Mouse (Mus musculus): ENCODE results near the gene Ube2g2. TPM values are rescaled to one million over a fixed set of nuclear protein-coding genes. Genes with fewer than 3 reads are reported as not detected.

The Ube2g2 gene
- total RNA-seq (2021): 10 to 100 TPM; 42.2 to 44.3 TPM
- long read RNA-seq, experiment 1, transcript Ube2g2-204 (6 exons, 2,031 nt): major isoform, 73 of 85 reads
- long read RNA-seq, experiment 1, partial matches to known transcripts: 4 of 85 reads
- long read RNA-seq, experiment 1, other reads (novel, unspliced or antisense): 4 of 85 reads
- long read RNA-seq, experiment 2, transcript Ube2g2-204 (6 exons, 2,031 nt): major isoform, 111 of 135 reads
- long read RNA-seq, experiment 2, partial matches to known transcripts: 16 of 135 reads
- long read RNA-seq, experiment 2, other reads (novel, unspliced or antisense): 6 of 135 reads

DNA sequence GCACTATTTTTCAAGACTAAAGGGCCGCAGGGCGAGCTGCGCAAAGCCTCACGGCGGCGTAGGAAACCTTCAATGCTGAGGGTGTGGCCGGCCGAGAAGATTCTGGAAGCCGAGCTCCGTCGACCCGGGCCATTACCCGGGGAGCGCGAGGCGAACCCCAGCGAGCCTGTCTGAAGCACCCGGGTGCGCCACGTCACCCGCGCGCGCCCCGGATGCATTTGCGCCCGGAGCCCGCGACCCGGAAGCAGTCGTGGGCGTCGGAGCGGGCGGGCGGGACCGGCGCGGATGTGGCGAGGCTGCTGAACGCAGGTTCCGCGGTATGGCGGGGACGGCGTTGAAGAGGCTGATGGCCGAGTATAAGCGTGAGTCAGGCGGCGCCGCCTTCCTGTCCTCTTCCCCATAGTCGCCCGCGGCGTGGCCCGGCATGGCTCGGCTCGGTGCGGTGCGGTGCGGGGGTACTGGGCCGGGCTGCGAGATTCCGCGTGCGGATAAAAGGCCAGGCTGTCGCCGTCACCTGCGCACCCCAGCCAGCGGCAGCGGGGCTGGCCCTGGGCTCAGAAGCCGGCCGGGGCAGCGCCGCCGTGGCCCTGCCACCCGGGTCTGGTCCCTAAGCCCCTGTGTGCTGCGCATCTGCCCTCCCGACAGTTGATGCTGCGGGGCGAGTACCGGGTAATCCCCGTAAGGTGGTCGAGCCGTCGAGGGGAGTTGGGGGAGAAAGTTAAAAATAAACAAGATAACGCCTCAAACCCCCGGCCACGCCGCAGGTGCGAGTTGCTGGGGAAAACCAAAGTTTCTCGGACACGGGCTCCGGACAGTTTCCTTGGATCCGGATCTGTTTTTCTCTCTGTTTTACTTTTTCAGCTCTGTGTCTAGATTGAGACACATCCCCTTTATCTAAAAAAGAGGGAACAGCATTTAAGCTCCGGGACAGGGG is at the start of gene Ube2g2:
Gene Ube2g2, plus strand, starts transcription at position 221 of the 934 bp plus-strand sequence.
- peak; percentile 87 to 95 for DNase-seq (ENCODE audit: low spot score in 2 of 2)

GRCm38 (mm10) chr10:77573162-77573561 is 48.9 kb upstream of the Ube2g2 start:
- no peak for DNase-seq (ENCODE audit: low spot score in 2 of 2)

- DNase-seq (ENCODE audit: low spot score in 2 of 2): no peak
Measured at GRCm38 (mm10) chr10:77580027-77580920, 41.8 kb upstream of the Ube2g2 start.

DNA sequence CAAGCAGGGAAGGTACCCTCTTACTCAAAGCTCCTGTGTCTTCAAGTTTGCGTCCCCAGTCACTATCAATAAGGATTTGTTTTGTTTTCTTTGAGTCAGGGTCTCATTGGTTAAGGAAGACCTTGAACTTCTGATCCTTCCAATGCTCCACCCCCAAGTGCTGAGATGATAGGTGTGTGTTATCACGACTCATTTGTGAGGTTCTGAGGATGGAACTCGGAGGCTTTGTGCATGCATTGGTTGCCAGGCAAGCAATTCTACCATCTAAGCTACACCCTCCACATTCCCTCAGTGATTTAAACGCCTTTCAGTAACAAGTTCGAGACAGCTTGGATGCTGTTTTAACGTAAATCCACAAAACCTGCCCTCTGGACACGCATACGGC is 41.1 kb upstream of the Ube2g2 start:
- no peak for DNase-seq (ENCODE audit: low spot score in 2 of 2)

DNA sequence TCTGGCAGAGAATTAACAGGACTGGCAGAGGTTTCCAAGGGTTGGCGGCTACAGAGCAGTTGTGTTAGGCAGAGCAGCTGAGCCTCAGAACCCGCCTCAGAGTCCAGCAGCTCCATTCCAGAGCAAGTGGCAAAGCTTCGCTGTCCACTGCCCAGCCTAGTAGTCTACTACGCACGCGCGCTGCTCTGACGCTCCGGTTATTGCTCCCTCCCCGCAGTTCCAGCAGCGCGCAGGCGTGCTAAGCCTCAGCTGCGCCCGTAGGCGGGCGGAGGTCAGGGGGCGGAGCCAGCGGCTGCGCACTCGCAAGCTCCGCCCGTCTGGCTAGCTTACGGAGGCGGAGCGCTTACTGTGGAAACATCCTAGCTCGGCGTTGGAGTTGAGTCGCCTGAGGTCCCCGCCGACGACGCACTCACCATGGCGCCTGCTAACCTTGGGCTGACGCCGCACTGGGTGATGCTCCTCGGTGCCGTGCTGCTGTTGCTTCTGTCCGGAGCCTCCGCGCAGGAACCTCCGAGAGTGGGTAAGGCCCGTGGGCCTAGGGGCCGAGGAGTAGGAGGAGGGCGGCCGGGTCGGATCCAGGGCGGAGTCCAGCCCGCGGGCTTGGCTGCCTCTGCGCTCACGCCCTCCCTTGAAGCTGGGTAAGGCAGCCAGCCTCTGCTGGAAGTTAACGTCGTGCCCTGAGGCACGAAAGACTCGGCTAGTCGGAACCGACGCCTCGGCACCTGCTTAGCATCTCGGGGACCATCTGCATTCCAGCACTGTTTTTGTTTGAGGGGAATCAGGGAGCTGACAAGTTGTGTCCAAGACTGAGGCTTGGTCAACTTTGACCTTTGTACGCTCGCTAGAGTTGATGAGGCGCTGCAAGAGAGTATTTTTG is 40.4 kb upstream of the Ube2g2 start, which contains the start of gene Pttg1ip:
Gene Pttg1ip, plus strand, starts transcription at position 313 of the 877 bp plus-strand sequence.
- DNase-seq (ENCODE audit: low spot score in 2 of 2): peak; percentile 88 to 90

- DNase-seq (ENCODE audit: low spot score in 2 of 2): no peak
Measured at GRCm38 (mm10) chr10:77582285-77582618, 39.8 kb upstream of the Ube2g2 start.

DNA sequence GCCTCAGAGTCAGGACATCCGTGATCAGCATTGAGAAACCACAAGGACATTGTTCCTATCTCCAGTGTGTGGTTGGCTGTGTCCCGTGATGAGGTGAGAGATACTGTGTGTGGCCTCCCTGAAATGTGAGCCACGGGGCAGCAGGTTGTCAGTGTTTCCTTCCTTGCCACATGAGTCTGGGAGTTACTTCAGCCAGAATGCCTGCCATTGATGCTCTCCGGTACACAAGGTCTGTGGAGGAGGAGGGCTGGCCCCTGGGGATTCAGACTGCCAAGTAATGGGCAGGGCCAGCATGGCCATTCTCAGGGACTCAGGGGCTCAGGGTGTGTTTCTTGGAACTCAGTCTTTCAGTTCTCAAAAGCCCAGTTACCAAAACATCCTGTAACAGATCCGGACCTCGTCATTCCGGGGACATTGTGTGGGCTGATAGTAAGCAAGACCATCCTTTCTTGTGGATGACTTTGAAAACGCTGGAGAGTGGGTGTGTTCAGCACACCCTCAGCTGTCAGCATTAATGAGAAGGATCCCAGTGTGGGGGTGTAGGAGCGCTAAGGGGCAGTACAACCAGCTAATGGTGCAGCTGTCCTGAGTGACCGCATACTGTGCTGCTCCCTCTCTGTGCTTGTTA is 38.2 kb upstream of the Ube2g2 start:
- no peak for DNase-seq (ENCODE audit: low spot score in 2 of 2)

GRCm38 (mm10) chr10:77586637-77587036 is 35.4 kb upstream of the Ube2g2 start:
- DNase-seq (ENCODE audit: low spot score in 2 of 2): no peak

GRCm38 (mm10) chr10:77587091-77587775 is 34.8 kb upstream of the Ube2g2 start:
- no peak for DNase-seq (ENCODE audit: low spot score in 2 of 2)

- DNase-seq (ENCODE audit: low spot score in 2 of 2): no peak
Measured at GRCm38 (mm10) chr10:77588036-77588435, 34.0 kb upstream of the Ube2g2 start.

GRCm38 (mm10) chr10:77589117-77589516 is 33.0 kb upstream of the Ube2g2 start:
- no peak for DNase-seq (ENCODE audit: low spot score in 2 of 2)

DNA sequence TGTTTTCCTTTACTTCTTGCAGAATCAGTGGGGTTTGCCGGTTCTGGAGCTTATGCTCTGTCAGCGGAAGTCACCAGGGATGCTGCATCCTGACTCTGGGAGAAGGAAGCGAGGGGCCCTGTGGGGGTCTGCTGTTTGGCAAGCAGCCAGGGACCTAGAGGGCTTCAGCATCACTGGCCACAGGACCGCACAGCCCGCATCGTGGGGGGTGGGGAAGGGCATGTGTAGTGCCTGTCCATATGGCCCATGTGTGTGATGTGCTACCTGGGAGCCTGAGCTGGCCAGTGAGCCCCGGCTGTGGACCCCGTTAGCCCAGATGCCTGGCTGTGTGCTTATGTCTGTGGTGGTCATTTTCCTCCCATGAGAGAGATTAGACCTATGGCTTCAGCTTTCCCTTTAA is 32.3 kb upstream of the Ube2g2 start:
- DNase-seq (ENCODE audit: low spot score in 2 of 2): no peak

DNA sequence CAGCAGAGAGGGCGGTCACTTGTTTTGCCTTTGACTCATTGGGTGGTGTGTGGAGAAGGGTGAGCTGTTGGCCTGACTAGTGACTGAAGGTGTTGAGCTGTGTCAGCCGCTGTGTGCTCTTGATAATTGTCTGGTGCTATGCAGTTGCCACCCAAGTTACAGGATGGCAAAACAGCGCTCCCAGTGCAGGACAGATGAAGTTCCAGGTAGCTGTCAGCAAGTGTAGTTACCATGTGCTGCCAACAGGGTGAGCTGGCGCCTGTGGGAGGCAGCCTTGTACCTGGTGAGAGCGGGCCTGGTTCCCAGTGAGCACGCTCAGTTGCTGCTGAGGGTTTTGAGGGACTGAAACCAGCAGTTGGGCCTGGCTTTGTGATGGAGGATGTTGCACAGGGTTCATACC is 31.3 kb upstream of the Ube2g2 start:
- no peak for DNase-seq (ENCODE audit: low spot score in 2 of 2)

- no peak for DNase-seq (ENCODE audit: low spot score in 2 of 2)
Measured at GRCm38 (mm10) chr10:77591546-77591945, 30.5 kb upstream of the Ube2g2 start.

DNA sequence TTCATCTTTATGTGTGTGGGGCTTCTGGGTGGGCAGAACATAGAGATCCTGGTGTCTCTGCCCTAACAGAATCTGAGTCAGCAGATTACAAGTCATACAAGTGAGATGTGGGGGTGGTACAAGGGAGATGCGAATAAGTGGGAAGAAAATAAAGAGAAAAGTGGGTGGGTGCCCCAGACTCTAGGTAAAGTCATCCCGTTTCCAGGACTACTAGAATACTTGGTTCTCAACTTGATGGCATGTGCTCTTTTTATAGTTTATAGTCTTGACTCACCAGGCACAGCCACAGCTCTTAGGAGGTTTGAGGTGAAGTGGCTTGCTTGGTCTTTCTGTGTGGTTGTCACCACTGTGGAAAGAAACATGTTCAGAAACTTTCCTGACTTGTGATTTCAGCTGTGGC is 26.0 kb upstream of the Ube2g2 start:
- no peak for DNase-seq (ENCODE audit: low spot score in 2 of 2)

DNA sequence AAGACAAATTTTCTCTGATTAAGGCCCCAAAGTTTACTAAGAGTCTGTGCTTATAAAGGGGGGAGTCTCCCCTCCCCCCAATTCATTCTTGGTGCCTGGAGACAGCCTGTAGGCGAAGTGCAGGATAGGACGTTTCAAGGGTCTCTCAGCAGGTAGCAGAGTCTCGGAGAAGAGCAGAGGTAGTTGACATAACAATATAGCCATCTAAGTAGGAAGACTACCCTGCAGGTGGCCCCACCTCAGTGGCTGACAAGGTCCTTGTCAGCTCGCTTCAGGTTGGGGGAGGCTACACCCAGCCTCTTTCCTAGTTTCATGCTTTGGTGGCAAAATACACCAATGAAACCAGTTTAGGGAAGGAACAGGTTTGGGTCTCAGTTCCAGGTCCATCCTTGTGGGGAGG is 19.1 kb upstream of the Ube2g2 start:
- no peak for DNase-seq (ENCODE audit: low spot score in 2 of 2)

DNA sequence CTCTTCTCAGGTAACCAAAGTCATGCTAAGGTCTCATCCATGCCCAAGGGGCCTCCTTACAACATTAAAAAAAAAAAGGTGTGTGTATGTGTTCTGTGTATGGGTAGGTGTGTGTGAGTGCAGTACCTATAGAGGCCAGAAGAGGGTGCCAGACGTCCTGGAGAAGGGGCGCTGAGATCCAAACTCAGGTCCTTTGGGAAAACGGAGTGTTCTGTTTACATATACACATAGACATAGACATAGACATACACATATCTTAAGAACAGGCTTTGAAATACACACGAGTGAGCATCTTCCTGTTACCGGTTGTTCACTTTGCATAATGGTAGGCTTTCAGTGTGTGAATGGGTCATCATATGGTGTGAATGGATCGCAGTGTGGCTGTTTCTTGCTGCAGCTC is 18.0 kb upstream of the Ube2g2 start:
- no peak for DNase-seq (ENCODE audit: low spot score in 2 of 2)

DNA sequence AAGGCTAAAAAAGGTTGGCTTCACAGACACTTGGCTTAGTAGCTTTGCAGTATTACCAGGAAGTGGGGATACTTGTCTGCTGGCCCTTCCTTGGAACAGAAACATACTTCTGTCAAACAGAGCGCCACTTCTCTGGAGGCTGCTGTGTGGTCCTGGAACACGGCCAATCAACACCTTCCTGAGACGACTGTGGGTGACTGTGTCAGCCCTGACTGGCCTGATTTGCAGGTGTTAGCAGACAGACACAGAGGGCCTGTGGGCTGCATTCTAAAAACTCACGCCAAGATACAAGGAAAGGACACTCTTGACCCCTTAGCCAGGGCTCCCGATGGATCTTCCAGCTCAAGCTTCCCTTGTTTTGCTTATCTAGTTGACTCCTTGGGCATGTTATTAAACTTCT is 17.1 kb upstream of the Ube2g2 start:
- no peak for DNase-seq (ENCODE audit: low spot score in 2 of 2)

- DNase-seq (ENCODE audit: low spot score in 2 of 2): no peak
Measured at GRCm38 (mm10) chr10:77605368-77605767, 16.7 kb upstream of the Ube2g2 start.
